Mouse (Mus musculus) erythroblast, embryonic 14.5 days (primary cell): Measurements from ENCODE around the gene Gdf11.

ENCODE experiments used
- GATA1 ChIP-seq: IDR thresholded peaks from 2 replicates; pipeline ENCODE4 v1.6.1; 2012; ENCODE audit warnings: low read length, inconsistent platforms, mixed read lengths
- TAL1 ChIP-seq: IDR thresholded peaks from 3 replicates; pipeline ENCODE4 v1.6.1; 2012; ENCODE audit warnings: low read length, inconsistent platforms, mixed read lengths

DNA sequence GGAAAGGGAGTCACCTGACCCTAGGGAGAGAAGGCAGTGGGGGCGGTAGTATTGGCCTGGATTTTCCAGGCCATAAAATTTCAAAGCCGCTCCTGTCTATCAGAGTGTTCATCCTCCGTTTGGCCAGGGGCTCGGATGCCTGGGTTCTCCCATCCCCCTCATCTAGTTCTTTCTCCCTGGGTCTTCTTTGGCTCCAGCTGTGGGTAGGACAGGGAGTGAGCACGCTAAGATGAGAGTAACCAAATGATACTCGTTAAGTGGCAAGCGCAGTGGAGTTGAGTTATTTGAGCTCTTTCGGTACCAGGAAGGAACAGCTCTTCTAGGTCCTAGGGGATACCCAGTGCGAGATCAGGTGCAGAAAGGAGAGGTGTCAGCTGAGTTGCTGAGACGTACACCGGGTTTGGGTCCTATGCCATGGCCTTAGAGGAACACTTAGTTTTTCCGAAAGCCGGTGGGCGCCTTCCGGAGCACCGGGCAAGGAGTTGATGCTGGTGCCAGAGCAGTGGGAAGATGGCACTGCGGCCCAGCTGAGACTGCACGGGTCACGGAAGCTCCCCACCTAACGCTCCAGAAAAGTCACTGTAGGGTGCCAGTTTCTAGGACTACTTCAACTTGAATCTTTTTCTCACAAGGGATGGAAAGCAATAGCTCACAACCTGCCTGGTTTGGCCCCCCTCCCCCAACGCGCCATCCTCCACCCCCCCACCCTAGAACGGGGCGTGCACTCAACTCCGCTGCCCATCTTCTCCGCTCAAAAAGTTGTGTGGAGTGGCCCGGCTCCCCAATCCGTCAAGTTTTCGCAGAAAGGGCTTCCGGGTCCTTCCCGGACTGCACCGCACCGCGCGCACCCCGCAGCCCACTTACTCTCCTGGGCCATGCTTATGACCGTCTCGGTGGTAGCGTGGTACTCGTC lies 879 bp downstream of the Gdf11 start:
- TF ChIP-seq GATA1 (no peak), TAL1 (no peak)
